Mouse (Mus musculus) c-Kit-positive CD71-positive TER-119-positive erythroid progenitor cells, embryonic 14.5 days (primary cell): ENCODE measurements around the gene Krtcap3.
A peak's percentile ranks its signal among the peaks of the same experiment; 100 is the strongest.

Source experiments
- DNase-seq: peaks from one replicate; pipeline ENCODE4 v3.0.0-alpha.2; 2013; ENCODE audit warnings: low spot score

Krtcap3 gene

DNA sequence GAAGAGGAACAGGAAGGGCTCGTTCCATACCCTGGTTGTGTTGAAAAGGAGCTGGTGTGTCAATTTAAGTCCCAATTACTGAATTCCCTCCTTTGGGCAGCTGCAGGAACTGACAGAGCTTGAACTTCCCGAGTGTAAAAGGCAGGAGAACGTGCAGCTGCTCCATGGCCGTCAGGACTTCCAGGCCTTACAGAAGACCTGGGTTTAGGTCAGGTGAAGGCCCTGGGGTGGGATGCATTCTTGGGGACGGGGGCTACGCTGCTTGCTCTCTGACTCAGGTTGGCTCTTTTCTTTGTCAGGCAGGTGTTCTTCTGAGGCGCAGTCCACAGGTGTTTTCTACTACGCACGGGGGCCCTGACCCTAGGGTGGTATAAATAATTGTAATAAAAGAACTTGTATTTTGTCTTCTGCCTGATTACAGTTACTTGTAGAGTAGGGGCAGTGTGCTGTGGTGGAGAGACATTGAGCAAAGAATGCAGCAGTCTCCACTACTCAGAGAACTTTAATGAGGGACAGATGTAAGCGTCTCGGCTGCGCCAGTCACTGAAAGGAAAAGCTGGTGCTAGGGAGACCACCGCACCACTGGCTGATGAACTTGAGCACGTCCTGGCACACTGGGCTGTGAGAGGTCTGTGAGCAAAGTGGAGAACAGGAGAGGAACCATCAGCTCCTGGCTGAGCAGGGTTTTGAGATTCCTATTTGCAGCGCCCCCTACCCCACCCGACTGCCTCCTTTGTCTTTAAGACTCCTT, 1.5 kb downstream of the Krtcap3 start:
- DNase-seq = no peak

- DNase-seq = no peak
Observed at GRCm38 (mm10) chr5:31253806-31254205, 2.3 kb downstream of the Krtcap3 start.

DNA sequence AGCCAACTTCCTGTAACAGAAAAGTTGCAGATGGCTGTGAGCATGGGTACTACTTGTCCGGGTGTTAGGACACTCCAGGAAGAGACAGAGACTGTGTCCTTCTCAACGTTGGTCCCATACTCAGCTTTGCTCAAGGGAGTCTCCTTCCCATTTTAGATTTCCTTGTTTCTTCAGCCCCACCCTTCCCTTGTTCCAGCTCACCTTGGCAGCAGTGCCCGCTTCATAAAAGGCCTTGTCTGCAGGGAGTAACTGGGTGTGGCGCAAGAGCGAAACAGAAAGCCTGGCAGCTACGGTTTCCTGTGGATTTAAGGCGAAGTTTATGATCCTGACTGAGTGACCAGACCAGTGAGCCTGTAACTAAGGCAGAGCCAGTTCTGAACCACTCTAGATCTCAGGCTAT, 3.0 kb downstream of the Krtcap3 start:
- no peak for DNase-seq

GRCm38 (mm10) chr5:31254901-31255300, 3.4 kb downstream of the Krtcap3 start:
- no peak for DNase-seq

DNA sequence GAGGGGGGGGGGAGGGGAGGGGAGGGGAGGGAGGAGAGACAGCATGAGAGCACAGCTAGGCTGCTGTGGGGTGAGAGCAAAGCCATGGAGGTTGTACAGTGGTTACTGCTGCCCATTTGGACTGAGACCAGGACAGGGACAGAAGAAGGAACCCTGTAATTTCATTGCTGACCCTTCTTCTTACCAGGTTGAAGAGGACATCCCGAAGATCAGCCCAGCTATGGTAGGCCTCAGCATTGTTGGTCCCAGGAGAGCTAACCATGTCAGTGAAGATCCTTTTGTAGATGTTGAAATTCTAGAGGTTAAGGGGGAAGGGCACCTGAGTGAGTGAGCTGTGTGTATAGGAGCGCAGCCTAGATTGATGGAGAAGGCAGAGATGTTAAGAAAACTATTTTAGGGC, 3.9 kb downstream of the Krtcap3 start:
- DNase-seq = no peak

DNA sequence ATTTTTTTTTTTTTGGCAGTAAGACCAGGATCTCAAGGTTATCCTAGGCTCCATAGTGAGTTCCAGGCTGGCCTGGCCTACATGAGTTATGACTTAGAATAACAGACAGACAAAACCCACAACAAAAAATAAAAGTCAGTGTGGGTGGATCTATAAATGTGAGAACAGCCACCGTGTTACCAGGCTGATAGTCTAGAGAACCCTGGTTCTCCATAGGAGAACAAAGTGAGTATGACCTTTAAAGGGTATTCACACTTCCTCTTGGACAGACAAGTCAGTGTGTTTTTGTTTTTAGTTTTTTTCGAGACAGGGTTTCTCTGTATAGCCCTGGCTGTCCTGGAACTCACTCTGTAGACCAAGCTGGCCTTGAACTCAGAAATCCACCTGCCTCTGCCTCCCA, 4.5 kb downstream of the Krtcap3 start:
- no peak for DNase-seq

GRCm38 (mm10) chr5:31257616-31258015, 6.1 kb downstream of the Krtcap3 start:
- no peak for DNase-seq

- no peak for DNase-seq
Observed at GRCm38 (mm10) chr5:31266101-31266500, 14.6 kb downstream of the Krtcap3 start.

DNA sequence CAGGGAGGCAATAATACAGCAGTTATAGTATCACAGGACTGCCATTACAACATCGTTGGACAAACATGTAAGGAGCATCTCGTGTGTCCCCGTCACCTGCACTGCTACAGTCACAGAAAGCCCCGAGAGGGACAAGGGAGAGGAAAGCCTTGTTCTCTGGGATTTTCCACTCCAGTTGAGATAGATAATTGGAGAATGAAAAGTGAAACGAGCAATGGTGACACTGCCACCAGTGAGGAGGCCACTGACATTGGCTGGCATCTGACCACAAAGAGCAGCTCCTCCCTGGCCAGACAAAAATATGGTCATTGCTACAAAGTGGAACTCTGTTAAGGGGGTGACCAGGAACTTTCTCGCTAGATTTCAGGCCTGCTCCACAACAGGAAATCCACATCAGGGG, 16.2 kb downstream of the Krtcap3 start:
- DNase-seq = no peak

- DNase-seq = no peak
Observed at GRCm38 (mm10) chr5:31273018-31273417, 21.5 kb downstream of the Krtcap3 start.

DNA sequence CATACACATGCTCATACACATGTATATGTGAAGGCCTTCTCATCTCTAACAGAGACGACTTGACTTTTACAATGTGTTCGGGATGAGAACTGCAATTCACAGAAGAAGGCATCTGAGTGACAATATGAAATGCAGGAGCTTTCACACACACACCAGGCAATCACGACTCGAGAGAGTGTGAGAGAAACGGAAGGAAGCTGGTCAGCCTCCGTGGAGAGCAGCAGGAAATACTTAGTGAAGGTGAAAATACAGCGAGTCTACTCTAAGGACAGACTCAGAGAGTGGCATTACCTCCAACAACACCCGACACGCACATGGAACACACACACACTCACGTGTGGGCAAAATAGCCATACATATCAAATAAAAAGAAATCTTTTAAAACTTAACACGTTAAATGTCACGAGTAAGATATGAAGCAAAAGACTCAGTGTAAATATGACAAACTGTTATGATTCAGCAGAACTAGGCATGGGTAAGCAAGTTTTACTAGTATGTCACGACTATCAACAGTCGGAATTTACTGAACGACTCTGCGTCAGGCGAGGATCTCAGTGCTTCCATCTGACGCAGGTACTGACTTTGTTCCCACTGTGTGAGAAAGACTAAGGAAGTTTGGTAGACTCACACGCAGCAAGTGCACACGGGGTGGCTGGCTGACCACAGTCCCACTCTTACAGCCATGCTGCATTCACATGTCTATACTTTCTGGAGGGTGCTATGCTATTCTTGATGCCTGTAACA, 27.9 kb downstream of the Krtcap3 start:
- no peak for DNase-seq

- no peak for DNase-seq
Observed at GRCm38 (mm10) chr5:31288225-31288624, 36.7 kb downstream of the Krtcap3 start.

DNA sequence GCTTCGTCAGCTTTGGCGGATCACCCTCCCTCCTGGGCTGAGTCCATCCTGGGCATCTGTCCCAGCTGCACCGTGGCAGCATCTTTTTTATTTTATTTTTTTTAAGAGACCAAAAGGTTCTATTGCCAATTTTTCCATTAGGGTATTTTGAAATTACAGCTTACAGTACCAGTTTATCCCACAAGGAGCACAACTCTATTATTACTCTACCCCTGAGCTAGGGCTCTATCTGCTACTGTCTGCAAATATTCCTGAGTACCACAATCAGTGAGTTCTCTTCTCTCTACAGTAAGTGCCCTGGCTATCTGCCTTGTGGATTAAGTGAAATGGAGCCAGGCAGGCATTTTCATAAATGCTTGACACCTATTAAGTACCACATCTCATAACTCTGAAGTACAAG, 37.2 kb downstream of the Krtcap3 start:
- no peak for DNase-seq

GRCm38 (mm10) chr5:31289626-31290230, 38.2 kb downstream of the Krtcap3 start:
- peak; percentile 14 for DNase-seq

- DNase-seq = peak; percentile 98
Observed at GRCm38 (mm10) chr5:31290521-31291360, 39.2 kb downstream of the Krtcap3 start, which contains the start of gene Ift172. Ift172 (minus strand) TSS chr5:31291116.

DNA sequence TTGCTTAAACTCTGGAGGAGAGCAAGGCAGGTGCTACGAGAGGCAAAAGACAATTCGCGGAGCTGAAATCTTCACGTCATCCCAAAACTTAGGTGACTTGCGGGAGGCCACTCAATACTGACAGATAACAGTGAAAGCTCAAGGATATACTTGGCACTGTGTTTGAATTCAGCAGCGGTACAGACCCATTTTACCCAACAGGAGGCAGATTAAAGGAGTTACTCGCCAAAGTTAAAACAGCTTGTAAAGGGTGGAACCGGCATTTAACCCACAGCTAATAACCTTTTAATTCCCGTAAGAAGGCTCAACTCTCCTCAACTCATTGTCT, 39.8 kb downstream of the Krtcap3 start:
- DNase-seq = no peak

- DNase-seq = no peak
Observed at GRCm38 (mm10) chr5:31294964-31295605, 43.6 kb downstream of the Krtcap3 start.

DNA sequence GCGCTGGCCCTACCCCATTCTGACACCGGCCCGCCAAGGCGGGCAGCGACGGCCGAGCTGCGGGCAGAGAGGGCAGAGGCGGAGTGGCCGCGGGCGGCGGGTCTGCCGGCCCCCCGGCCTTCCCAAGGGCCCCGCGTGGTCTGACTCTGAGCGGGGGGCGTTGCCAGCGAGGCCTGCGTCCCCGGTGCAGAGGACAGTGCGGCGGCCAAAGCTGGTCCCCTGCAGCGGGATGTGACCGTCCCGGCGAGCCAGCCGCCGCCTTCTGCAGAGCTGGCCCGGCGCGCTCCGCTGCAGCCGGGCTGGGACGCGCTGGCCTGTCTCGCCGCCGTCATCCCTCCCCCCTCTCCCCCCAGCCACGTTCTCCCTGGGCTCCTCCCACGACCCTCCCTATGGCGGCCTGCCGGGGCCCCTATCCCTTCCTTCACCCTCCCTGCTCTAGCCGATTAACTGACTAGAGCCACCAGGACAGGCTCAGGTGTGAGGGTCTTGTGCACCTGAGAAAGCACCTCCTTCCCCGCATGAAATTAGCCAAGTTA, 44.2 kb downstream of the Krtcap3 start, which contains the start of gene Fndc4:
Gene Fndc4 (minus strand): TSS at position 475 of the 536 bp plus-strand sequence.
- no peak for DNase-seq

GRCm38 (mm10) chr5:31297047-31297757, 45.7 kb downstream of the Krtcap3 start, which contains the start of gene Gckr:
Gckr (plus strand) TSS chr5:31297443.
- DNase-seq = no peak

GRCm38 (mm10) chr5:31297981-31298380, 46.5 kb downstream of the Krtcap3 start:
- DNase-seq = no peak

DNA sequence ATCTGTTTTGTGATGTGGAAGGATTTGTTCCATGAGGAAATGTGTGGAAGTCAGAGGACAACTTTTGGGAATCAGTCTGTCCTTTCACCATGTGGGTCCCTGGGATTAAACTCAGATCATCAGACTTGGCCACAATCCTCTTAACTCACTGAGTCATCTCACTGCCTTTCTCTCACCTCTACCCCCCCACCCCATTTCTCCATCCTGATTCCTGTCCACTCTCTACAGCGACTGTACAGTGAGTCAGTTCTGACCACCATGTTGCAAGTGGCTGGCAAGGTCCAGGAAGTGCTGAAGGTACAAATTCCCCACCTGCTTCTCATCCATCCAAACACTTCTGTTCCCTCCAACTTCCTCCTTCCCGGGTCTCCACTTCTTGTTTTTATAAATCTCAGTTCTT, 47.0 kb downstream of the Krtcap3 start:
- no peak for DNase-seq
